ENCODE assay signal across 8 mouse cellular contexts in the genomic region with DNA sequence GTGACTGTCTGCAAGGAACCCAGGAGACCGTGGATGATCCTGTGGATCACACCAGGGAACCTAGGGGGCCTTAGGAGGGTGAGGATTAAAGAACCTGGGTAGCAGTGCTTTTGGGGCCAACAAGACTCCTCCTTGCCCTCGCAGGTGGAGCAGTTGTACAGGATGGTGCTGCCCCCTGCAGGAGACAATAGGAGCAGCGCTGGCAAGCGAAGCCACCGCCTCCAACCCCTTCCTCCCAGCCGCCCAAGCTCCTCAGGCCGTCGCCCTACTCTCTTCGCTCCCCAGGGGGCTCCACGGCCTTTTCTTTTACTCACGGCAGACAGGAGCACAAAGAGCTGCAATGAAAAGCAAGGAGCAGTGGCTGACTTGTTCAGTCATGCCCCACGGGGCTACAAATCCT. TPM values are rescaled to one million over a fixed set of nuclear protein-coding genes. Genes with fewer than 3 reads are reported as not detected.
A peak's percentile ranks its signal among the peaks of the same experiment; 100 is the strongest.
DNase-seq lines count a peak whose midpoint lies in the region; ATAC-seq and TF ChIP-seq lines count a peak whose summit lies in the region.

No protein-coding gene starts in this region.

- ATAC-seq in hindbrain, embryonic 14.5 days (ENCODE audit: low FRiP score), result no peak

- peak overlapping the region; percentile 29 for H3K4me2 ChIP-seq in hindbrain, embryonic 14.5 days (replicated peaks)

- no peak overlapping the region for H3K27ac ChIP-seq in hindbrain, embryonic 14.5 days
- H3K27ac ChIP-seq in left cerebral cortex, adult 2 months, result no peak overlapping the region; the same call in 1 of the 2 replicates

- WGBS in hindbrain, embryonic 14.5 days, result 2% methylated on average over 12 of the region's 12 CpGs

- intact Hi-C loops in left cerebral cortex, adult 2 months (cut with DNase I), result loop anchor here (2.0 to 5.0 kb wide), 4 partner anchors 40 to 194 kb away; a partner anchor contains a TSS

- H3K9ac ChIP-seq in hindbrain, embryonic 14.5 days, result no peak overlapping the region

- no peaks in the 10 kb centered on the region for H3K9me3 ChIP-seq in hindbrain, embryonic 14.5 days (ENCODE audit: control insufficient read depth, low read length)
- H3K9me3 ChIP-seq in megakaryocyte, embryonic 14.5 days, result no peaks in the 10 kb centered on the region

- H3K4me3 ChIP-seq in hindbrain, embryonic 14.5 days (replicated peaks; ENCODE audit: low read length), result 0 out of 2 replicates have a peak overlapping the region, but pooled peaks have one; percentile 9
- H3K4me3 ChIP-seq in left cerebral cortex, adult 2 months, result no peak overlapping the region
- peak overlapping the region; percentile 67 for H3K4me3 ChIP-seq in megakaryocyte, embryonic 14.5 days (replicated peaks)

- TF ChIP-seq CTCF in left cerebral cortex, adult 2 months (IDR thresholded peaks at IDR 0.05), result peak; percentile 82

- H3K36me3 ChIP-seq in hindbrain, embryonic 14.5 days (replicated peaks; ENCODE audit: control insufficient read depth, insufficient read depth), result no peaks in the 10 kb centered on the region
- H3K36me3 ChIP-seq in megakaryocyte, embryonic 14.5 days (replicated peaks; ENCODE audit: low read length), result peaks cover 2% of the 10 kb centered on the region

- H3K4me1 ChIP-seq in hindbrain, embryonic 14.5 days (replicated peaks; ENCODE audit: control insufficient read depth, insufficient read depth, low read length), result peaks cover 16% of the 10 kb centered on the region; the same call in 1 of the 2 replicates
- H3K4me1 ChIP-seq in megakaryocyte, embryonic 14.5 days, result peaks cover 67% of the 10 kb centered on the region

- peak; percentile 95 for DNase-seq in NIH3T3 (ENCODE audit: low read depth)
- peak; percentile 93 to 95 for DNase-seq in cerebellum, postnatal 14 days
- DNase-seq in frontal cortex, postnatal 25 days (ENCODE audit: low spot score in 2 of 2), result peak; percentile 51 to 72
- DNase-seq in hindbrain, embryonic 14.5 days (ENCODE audit: low spot score), result peak; percentile 70
- peak; percentile 69 to 77 for DNase-seq in left cerebral cortex, adult 2 months (ENCODE audit: extremely low spot score in 1 of 2, low spot score in 2 of 2)
- DNase-seq in right cerebral cortex, adult 2 months (ENCODE audit: low spot score in 2 of 2), result peak; percentile 71 to 72
- DNase-seq in urinary bladder, postnatal 14 days (ENCODE audit: low spot score), result peak; percentile 90

- peaks cover 9% of the 10 kb centered on the region for H3K27me3 ChIP-seq in hindbrain, embryonic 14.5 days (ENCODE audit: control insufficient read depth, insufficient read depth, low read length)
- peaks cover 6% of the 10 kb centered on the region for H3K27me3 ChIP-seq in megakaryocyte, embryonic 14.5 days (replicated peaks)

RNA-seq across cellular contexts. Expression of a gene that starts 1.0 kb away (rescaled TPM):
- polyA plus RNA-seq in hindbrain, embryonic 14.5 days (2014; fragmentation: Nextera tagmentation; extraction: Ambion mirVana), result not detected in 2 replicates
- total RNA-seq in left cerebral cortex, adult 2 months (2021), result not detected
- polyA plus RNA-seq in megakaryocyte, embryonic 14.5 days (2012; ENCODE audit: insufficient read depth, low replicate concordance), result not detected in 2 replicates

RNA-seq across cellular contexts. Expression of a gene that starts 4.3 kb away (rescaled TPM):
- polyA plus RNA-seq in hindbrain, embryonic 14.5 days (2014; fragmentation: Nextera tagmentation; extraction: Ambion mirVana), result 2.2 and 2.3 TPM in 2 replicates
- total RNA-seq in left cerebral cortex, adult 2 months (2021), result 1 to 10 TPM; 1.3 to 1.5 TPM
- 0.98 TPM in 1 of 2 replicates, not detected in the other for polyA plus RNA-seq in megakaryocyte, embryonic 14.5 days (2012; ENCODE audit: insufficient read depth, low replicate concordance)

RNA-seq across cellular contexts. Expression of a gene that starts 18.3 kb away (rescaled TPM):
- polyA plus RNA-seq in hindbrain, embryonic 14.5 days (2014; fragmentation: Nextera tagmentation; extraction: Ambion mirVana), result not detected in 2 replicates
- total RNA-seq in left cerebral cortex, adult 2 months (2021), result under 1 TPM in 1 of 2 experiments, not detected in 1; 0.20 TPM
- polyA plus RNA-seq in megakaryocyte, embryonic 14.5 days (2012; ENCODE audit: insufficient read depth, low replicate concordance), result not detected in 2 replicates

RNA-seq across cellular contexts. Expression of a gene that starts 18.5 kb away (rescaled TPM):
- polyA plus RNA-seq in hindbrain, embryonic 14.5 days (2014; fragmentation: Nextera tagmentation; extraction: Ambion mirVana), result 0.20 and 0.33 TPM in 2 replicates
- not detected for total RNA-seq in left cerebral cortex, adult 2 months (2021)
- polyA plus RNA-seq in megakaryocyte, embryonic 14.5 days (2012; ENCODE audit: insufficient read depth, low replicate concordance), result 47.6 and 58.4 TPM in 2 replicates

RNA-seq across cellular contexts. Expression of a gene that starts 23.9 kb away (rescaled TPM):
- polyA plus RNA-seq in hindbrain, embryonic 14.5 days (2014; fragmentation: Nextera tagmentation; extraction: Ambion mirVana), result 5.4 and 7.6 TPM in 2 replicates
- under 1 TPM; 0.23 to 0.87 TPM for total RNA-seq in left cerebral cortex, adult 2 months (2021)
- polyA plus RNA-seq in megakaryocyte, embryonic 14.5 days (2012; ENCODE audit: insufficient read depth, low replicate concordance), result 0.25 TPM in 1 of 2 replicates, not detected in the other
